Mouse (Mus musculus) cerebellum, adult 2 months (tissue): ENCODE measurements around the gene Usp42. TPM values are rescaled to one million over a fixed set of nuclear protein-coding genes. Genes with fewer than 3 reads are reported as not detected.

Experiments used
- DNase-seq, 2 experiments: peaks; one replicate each; pipeline ENCODE4 v3.0.0; 2021
- H3K27ac ChIP-seq: fragments of 200-500 bp; 2 replicates; pipeline ENCODE4 v1.5.1; 2012; ENCODE audit warnings: low read length, control low read depth, inconsistent platforms; ENCODE audit not compliant: insufficient read depth
- H3K27me3 ChIP-seq: fragments of 200-500 bp; 2 replicates; pipeline ENCODE4 v1.6.1; 2012; ENCODE audit warnings: inconsistent platforms, mild to moderate bottlenecking, low read length, moderate library complexity; ENCODE audit not compliant: control insufficient read depth, insufficient read depth
- H3K4me1 ChIP-seq: fragments of 200-500 bp; 2 replicates; pipeline ENCODE4 v1.6.1; 2011; ENCODE audit warnings: low read length; ENCODE audit not compliant: control insufficient read depth, insufficient read depth
- H3K4me3 ChIP-seq: fragments of 200-500 bp; replicated peaks from 2 replicates; pipeline ENCODE3; 2011; ENCODE audit warnings: mild to moderate bottlenecking, low read depth, low read length, control low read depth; ENCODE audit not compliant: insufficient read depth
- CTCF ChIP-seq: fragments of 200-500 bp; IDR thresholded peaks from 2 replicates; pipeline ENCODE4 v1.5.1; 2011; ENCODE audit warnings: low read depth, mild to moderate bottlenecking, control low read depth, low read length, moderate library complexity, borderline replicate concordance; ENCODE audit not compliant: insufficient read depth
- POLR2A ChIP-seq: fragments of 200-500 bp; IDR thresholded peaks from 2 replicates; pipeline ENCODE4 v1.6.1; 2011; ENCODE audit warnings: low read length, control low read depth, borderline replicate concordance; ENCODE audit not compliant: insufficient read depth
- whole genome bisulfite sequencing: fragments of 180-500 bp; shearing (Covaris S2); methylation state at CpG from one replicate; pipeline ENCODE4 v1.1.7; 2018; 5-methylcytosine and 5-hydroxymethylcytosine counted together
- polyA plus RNA-seq: library from polyadenylated mRNA; depleted of rRNA; stranded (reverse); fragments of >200 nt; gene quantifications from 2 replicates; pipeline ENCODE4 v1.2.3, GENCODE M21; 2012

Gene Usp42
- polyA plus RNA-seq, 1 experiment: 12.9 TPM

DNA sequence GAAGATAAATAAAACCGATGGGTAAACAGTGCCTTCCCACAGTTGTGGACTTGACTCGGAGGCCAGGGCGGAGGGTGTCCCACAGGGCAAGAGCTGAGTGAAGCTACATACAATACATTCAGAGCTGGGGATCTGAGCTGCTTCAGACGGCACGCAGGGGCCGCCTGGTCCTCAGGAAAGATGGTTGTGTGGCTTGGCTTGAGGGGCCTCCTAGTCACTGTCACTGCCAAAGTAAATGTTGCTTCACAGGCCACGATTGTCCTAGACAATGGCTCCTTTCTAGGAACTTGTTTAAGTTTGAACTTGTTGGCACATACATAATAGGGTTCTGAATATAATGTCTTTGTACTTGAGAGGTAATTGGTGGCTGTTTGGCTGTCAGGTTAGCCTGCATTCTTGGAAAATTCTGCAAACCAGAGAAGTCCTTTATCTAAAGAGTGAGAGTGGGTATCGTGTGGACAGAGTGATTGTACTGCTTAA lies 47.1 kb downstream of the Usp42 start:
- DNase-seq: no peak
- TF ChIP-seq CTCF (no peak), POLR2A (no peak)
- 80% methylated on average over 8 of the region's 8 CpGs for WGBS
- Histone ChIP-seq H3K4me1 (no peaks in the 10 kb centered on the region), H3K27me3 (no peaks in the 10 kb centered on the region), H3K27ac (no peak overlapping the region), H3K4me3 (no peak overlapping the region)

DNA sequence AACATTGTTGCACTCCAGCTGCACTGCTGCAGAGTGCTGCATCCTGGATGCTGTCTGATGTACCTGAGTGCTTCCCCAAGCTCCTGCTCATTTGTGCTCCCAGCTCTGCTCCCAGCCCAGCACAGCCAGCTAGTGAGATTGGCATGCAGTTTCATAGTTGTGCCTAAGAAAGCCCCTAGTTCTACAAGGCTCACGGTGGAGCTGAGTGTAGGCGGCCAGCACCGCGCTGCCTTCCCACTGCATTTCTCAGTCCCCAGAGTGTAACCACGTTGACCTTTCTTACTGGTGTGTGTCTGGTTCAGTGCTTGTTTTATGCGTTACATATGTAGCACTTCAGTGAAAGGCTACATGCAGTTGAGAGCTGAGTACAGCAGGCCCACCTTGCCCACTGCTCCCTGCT lies 48.4 kb downstream of the Usp42 start:
- H3K4me1 ChIP-seq: 0 out of 2 replicates have a peak, but pooled peaks cover under 1% of the 10 kb centered on the region
- TF ChIP-seq POLR2A (no peak), CTCF (no peak)
- H3K4me3 ChIP-seq: no peak overlapping the region
- no peak overlapping the region for H3K27ac ChIP-seq
- DNase-seq: no peak
- no peaks in the 10 kb centered on the region for H3K27me3 ChIP-seq
- WGBS: 75% methylated on average over 6 of the region's 6 CpGs

DNA sequence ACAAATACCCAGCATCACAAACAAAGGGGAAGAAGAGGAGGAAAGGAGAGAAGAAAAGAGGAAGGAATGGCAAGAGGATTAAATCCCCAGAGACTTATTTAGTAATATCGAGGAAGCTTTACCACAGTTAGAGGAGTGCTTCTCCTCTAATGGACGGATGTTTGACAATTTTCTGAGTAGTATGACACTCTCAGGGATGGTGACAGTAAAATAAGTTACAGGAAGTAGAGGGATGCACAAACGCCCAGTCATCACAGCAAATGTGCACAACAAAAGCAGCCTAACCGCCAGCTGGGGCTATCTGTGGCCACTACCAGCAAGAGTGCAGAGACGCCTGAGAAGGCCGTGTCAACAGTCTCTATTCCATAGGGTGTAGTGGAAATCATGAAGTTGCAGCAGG lies 52.4 kb downstream of the Usp42 start:
- TF ChIP-seq CTCF (no peak), POLR2A (no peak)
- 86% methylated on average over 6 of the region's 6 CpGs for WGBS

DNA sequence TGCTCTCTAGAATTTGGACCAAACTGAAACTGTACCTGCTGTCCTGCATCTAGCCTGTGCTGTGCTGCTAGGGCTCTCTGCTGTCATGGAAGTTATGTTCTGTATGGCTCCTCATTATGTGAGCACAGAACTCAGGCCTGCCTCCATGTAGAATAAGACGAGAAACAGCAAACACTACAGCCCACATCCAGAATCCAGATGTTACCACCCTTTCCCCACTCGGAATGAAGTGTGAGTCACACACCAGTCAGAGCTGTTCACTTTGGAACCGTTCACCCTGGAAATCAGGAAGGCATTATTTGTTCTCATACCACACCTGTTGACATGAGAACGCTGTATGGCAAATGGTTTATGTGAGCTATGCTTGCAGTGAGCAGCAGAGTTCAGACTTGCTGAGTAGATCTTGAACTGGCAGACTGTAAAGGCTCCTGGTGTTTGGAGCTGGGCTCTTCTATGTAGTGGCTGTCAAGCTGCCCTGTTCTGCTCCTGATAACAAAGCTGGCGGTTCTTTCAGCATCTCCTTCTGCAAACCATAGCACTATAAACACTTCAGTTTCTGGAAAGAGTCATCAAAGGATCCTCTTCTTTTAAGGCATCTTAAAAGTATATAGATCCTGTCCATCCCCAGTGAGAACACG lies 53.3 kb downstream of the Usp42 start:
- Histone ChIP-seq H3K27me3 (no peaks in the 10 kb centered on the region), H3K4me1 (0 out of 2 replicates have a peak, but pooled peaks cover 3% of the 10 kb centered on the region), H3K4me3 (no peak overlapping the region), H3K27ac (no peak overlapping the region)
- DNase-seq: no peak
- no peak for TF ChIP-seq CTCF
- no peak for TF ChIP-seq POLR2A
- WGBS: 82% methylated on average over 6 of the region's 6 CpGs

More for the DNA sequence above, 52.4 kb downstream of the Usp42 start:
- Histone ChIP-seq H3K4me1 (0 out of 2 replicates have a peak, but pooled peaks cover 3% of the 10 kb centered on the region), H3K27ac (no peak overlapping the region), H3K4me3 (no peak overlapping the region), H3K27me3 (no peaks in the 10 kb centered on the region)
- DNase-seq: no peak

DNA sequence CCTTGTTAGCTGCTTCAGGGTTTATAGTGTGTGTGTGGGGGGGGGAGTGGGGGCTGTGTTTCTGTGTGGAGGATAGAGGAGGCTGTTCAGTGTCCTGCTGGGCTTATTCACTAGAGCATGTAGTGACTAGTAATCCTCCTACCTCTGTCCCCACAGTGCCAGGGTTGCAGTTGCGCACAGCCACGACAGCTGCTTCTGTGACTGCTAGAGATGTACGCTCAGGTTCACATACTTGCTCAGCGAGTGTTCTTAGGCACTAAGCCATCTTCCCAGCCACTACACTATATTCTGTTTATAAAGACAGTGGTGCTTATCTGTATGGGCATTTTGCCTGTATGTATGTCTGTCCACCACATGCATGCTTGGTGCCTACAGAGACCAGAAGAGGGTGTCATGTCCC lies 54.7 kb downstream of the Usp42 start:
- WGBS: 58% methylated on average over 4 of the region's 4 CpGs
- 0 out of 2 replicates have a peak, but pooled peaks cover 3% of the 10 kb centered on the region for H3K4me1 ChIP-seq
- no peaks in the 10 kb centered on the region for H3K27me3 ChIP-seq
- DNase-seq: no peak
- no peak overlapping the region for H3K4me3 ChIP-seq
- no peak overlapping the region for H3K27ac ChIP-seq
- TF ChIP-seq CTCF (no peak), POLR2A (no peak)

DNA sequence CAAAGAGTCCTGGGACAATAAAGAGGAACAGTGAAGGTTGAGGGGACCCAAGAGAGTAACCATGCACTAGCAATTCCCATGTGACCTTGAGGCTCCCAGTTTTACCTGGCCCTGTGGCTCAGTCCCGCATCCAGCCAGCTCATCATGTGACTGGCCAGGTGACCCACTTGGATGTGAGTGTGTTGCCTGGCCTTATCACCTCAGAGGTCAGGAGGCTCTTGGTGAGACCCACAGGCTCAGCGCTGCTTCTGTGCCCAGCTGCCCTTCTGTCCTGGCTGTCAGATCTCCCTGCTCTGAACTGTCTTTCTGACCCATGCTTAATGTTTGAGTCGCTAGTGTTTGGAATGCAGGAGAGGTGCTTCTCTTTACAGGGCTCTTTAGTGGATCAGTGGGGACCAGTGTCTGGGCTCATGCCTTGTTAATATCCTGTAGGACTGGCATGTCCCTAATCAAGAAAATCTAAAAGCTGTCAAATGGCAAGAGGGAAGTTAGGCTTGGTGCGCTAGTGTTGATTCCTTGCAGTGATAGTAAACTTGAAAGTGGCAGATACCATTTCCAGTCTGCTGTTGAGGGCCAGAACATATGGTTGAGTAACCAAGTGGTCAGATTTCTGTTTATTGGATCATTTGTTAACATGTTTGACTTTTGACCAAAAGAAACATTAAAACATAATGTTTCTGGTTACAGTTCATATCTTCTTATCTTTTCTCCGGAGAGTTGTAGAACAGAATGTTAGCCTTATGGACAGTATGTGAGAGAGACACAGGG lies 55.7 kb downstream of the Usp42 start:
- DNase-seq: no peak
- WGBS: 83% methylated on average over 5 of the region's 5 CpGs
- TF ChIP-seq POLR2A: no peak
- TF ChIP-seq CTCF: no peak
- H3K27ac ChIP-seq: no peak overlapping the region
- H3K4me1 ChIP-seq: 0 out of 2 replicates have a peak, but pooled peaks cover 3% of the 10 kb centered on the region
- H3K4me3 ChIP-seq: no peak overlapping the region
- no peaks in the 10 kb centered on the region for H3K27me3 ChIP-seq

DNA sequence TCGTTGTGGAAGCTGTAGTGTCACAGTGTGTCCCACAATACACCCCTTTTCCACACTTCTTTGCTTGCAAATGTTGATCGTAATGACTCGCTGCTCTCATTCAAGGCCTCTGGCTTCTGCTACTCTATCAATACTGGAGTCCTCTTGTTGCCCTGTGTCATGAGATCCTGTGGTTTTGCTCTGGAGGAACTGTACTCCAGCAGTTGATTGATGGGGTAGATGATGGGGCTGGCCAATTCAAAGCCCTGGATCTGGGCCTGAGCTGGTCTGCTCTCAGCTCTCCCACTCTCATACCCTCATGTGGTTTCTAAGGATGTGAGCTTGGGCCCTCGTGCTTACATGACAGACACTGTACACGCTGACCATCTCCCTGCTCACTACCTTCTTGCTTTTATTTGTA lies 57.5 kb downstream of the Usp42 start:
- Histone ChIP-seq H3K27me3 (no peaks in the 10 kb centered on the region), H3K4me3 (no peak overlapping the region), H3K4me1 (0 out of 2 replicates have a peak, but pooled peaks cover 3% of the 10 kb centered on the region), H3K27ac (no peak overlapping the region)
- no peak for DNase-seq
- 71% methylated on average over 5 of the region's 5 CpGs for WGBS
- TF ChIP-seq POLR2A: no peak
- no peak for TF ChIP-seq CTCF
